Mouse (Mus musculus) ES-E14 (cell line): ENCODE measurements at regions not wholly inside any gene's neighbourhood (a gene's known extent, or its start where the extent isn't known, plus 50 kb on each side); places are given as distances from the start of the nearest gene placed in this dataset.
"Not testable (repeated sequence)": the region's sequence is repeated elsewhere in the genome, so short reads cannot be mapped to it uniquely, and the experiment has no call there.

Experiments
- DNase-seq: peaks from one replicate; pipeline ENCODE4 v3.0.0-alpha.2; 2013; ENCODE audit warnings: low read depth, low spot score
- H3K27ac ChIP-seq: 2 replicates; pipeline ENCODE4 v1.5.1; 2012; ENCODE audit warnings: low read depth, mild to moderate bottlenecking, low read length, moderate library complexity, mixed read lengths; ENCODE audit not compliant: poor library complexity, insufficient read depth, severe bottlenecking
- H3K36me3 ChIP-seq: 2 replicates; pipeline ENCODE4 v1.6.1; 2012; ENCODE audit warnings: mild to moderate bottlenecking, low read length, moderate library complexity, mixed read lengths; ENCODE audit not compliant: control insufficient read depth, poor library complexity, insufficient read depth, severe bottlenecking
- H3K4me1 ChIP-seq, 2 experiments: fragments of 150-350 bp in 1 of 2; sonication (generic) in 1 of 2; 2 replicates each; pipeline ENCODE4 v1.6.1; 2012; ENCODE audit warnings: low read length in 2 of 2, mild to moderate bottlenecking in 1 of 2, mixed read lengths in 1 of 2; ENCODE audit not compliant: control insufficient read depth in 2 of 2, insufficient read depth in 2 of 2, poor library complexity in 1 of 2
- H3K4me3 ChIP-seq, 2 experiments: fragments of 150-350 bp in 1 of 2; sonication (generic) in 1 of 2; 2 replicates each; pipeline ENCODE4 v1.5.1; 2012; ENCODE audit warnings: low read length in 2 of 2, low read depth in 1 of 2, mild to moderate bottlenecking in 1 of 2, mixed read lengths in 1 of 2; ENCODE audit not compliant: insufficient read depth in 1 of 2, poor library complexity in 1 of 2, severe bottlenecking in 1 of 2
- H3K9ac ChIP-seq: 2 replicates; pipeline ENCODE4 v1.6.1; 2012; ENCODE audit warnings: low read depth, mild to moderate bottlenecking, low read length, mixed read lengths; ENCODE audit not compliant: poor library complexity, insufficient read depth, severe bottlenecking
- H3K9me3 ChIP-seq: fragments of 150-350 bp; sonication (generic); 2 replicates; pipeline ENCODE4 v1.6.1; 2012; ENCODE audit warnings: low read depth, mild to moderate bottlenecking, low read length; ENCODE audit not compliant: control insufficient read depth, insufficient read depth
- CHD2 ChIP-seq: IDR thresholded peaks from 2 replicates; pipeline ENCODE4 v1.6.1; 2014; ENCODE audit warnings: mild to moderate bottlenecking, low read depth, low read length, inconsistent platforms
- HCFC1 ChIP-seq: IDR thresholded peaks from 2 replicates; pipeline ENCODE4 v1.6.1; 2012; ENCODE audit warnings: low read length, inconsistent platforms, borderline replicate concordance; ENCODE audit not compliant: insufficient read depth
- MAFK ChIP-seq: IDR thresholded peaks from 2 replicates; pipeline ENCODE4 v1.6.1; 2014; ENCODE audit warnings: mild to moderate bottlenecking, low read depth, low read length, inconsistent platforms; ENCODE audit not compliant: insufficient read depth
- ZC3H11A ChIP-seq: IDR thresholded peaks from 2 replicates; pipeline ENCODE4 v1.6.1; 2012; ENCODE audit warnings: low read depth, mild to moderate bottlenecking, inconsistent platforms, low read length, borderline replicate concordance
- ZNF384 ChIP-seq: IDR thresholded peaks from 2 replicates; pipeline ENCODE4 v1.6.1; 2012; ENCODE audit warnings: low read depth, low read length, inconsistent platforms
- in situ Hi-C, 2 experiments: fragments of 600-800 bp; cut with MboI; formaldehyde crosslinking; loops; one replicate each; pipeline ENCODE4 v1.15.1; 2025; ENCODE audit warnings: low sequenced_read_pairs in 2 of 2, inconsistent platforms in 1 of 2; ENCODE audit not compliant: unreplicated experiment in 2 of 2

DNA sequence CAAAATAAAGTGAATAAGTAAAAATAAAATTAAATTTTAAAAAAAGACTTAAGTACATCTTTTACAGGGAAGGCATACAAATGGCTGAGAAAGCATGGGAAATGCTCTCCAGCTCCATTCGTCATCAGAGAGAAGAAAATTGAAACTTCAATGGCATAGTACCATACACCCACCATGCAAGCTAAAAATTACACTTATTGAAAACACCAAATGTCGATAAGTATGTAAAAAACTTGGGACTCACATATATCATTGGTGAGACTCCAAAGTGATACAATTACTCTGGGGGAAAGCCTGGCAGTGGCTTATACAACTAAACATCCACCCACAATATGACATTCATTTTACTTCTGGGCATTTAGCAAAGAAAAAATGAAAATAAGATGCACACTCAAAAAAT is 1025.7 kb downstream of the Poteg start:
- Histone ChIP-seq H3K9me3 (no peaks in the 10 kb centered on the region), H3K27ac (no peak overlapping the region), H3K36me3 (no peaks in the 10 kb centered on the region), H3K9ac (no peak overlapping the region), H3K4me1 (no peaks in the 10 kb centered on the region), H3K4me3 (no peak overlapping the region)
- no peak for DNase-seq
- TF ChIP-seq CHD2 = no peak
- in situ Hi-C loops = no loop called here

DNA sequence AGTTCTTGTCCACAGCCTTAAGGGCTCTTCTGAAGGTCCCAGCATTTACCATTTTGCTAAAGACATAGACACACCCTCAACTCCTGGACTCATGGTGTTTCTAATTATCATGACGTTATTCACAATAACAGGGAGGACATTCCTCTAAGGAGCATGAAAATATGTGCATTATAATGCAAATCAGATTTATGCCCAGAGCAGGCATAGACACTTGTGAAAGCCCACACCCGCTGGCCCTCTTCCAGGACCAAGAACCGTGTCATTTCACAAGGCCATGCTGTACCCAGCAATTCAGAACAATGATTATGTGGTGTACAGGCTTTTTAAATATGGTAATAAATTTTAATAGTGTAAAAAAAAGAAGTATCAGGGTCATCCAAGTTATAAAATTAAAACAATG is 1040.4 kb downstream of the Poteg start:
- H3K4me3 ChIP-seq = no peak overlapping the region

DNA sequence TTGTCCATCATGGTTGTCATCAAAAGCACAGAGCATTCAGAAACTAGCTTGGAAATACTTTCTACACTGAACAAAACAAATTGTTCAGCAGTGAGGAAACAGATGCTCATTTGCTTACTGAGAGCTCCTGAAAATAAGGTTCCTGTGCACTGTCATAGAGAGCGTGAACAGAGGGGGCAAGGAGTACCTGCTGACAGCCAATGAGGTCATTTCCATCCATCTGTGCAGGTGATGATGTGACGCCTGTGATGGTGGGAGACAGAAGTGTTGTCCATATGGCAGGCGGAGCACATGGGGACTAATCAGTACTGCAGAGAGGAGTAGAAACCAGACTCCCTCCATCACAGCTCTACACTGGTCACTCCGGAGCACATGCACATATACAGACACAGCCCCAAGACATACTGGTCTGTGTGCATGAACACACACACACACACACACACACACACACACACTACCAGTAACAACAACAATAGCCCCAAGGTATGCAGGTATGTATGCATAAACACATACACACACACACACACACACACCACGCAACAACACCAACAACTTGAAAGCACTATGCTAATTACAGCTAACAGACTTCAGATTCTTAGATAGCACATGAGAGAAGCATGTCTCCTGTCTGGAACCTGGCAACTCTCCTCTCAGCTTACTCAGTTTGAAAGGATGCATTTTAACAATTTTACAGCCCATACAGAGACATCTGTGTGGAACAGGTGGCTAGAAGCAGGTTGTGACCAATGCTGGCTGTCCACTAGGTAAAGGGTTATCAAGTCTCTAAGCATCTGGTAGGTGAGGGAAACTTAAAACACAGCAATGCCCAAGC is 1056.2 kb downstream of the Poteg start:
- H3K4me3 ChIP-seq = no peak overlapping the region
- H3K4me1 ChIP-seq = no peaks in the 10 kb centered on the region
- no peak overlapping the region for H3K9ac ChIP-seq
- in situ Hi-C loops = no loop called here
- H3K27ac ChIP-seq = no peak overlapping the region
- TF ChIP-seq ZNF384 (no peak), HCFC1 (no peak), MAFK (no peak), CHD2 (no peak), ZC3H11A (no peak)
- H3K9me3 ChIP-seq = no peaks in the 10 kb centered on the region
- no peaks in the 10 kb centered on the region for H3K36me3 ChIP-seq
- DNase-seq = no peak

More for the DNA sequence above, 1040.4 kb downstream of the Poteg start:
- in situ Hi-C loops = no loop called here
- no peak for DNase-seq
- no peak overlapping the region for H3K9ac ChIP-seq
- H3K9me3 ChIP-seq = no peaks in the 10 kb centered on the region
- H3K27ac ChIP-seq = no peak overlapping the region
- H3K36me3 ChIP-seq = no peaks in the 10 kb centered on the region
- no peaks in the 10 kb centered on the region for H3K4me1 ChIP-seq
- TF ChIP-seq ZNF384 = no peak
- TF ChIP-seq MAFK = no peak
- TF ChIP-seq ZC3H11A = no peak
- TF ChIP-seq CHD2 = no peak
- no peak for TF ChIP-seq HCFC1

DNA sequence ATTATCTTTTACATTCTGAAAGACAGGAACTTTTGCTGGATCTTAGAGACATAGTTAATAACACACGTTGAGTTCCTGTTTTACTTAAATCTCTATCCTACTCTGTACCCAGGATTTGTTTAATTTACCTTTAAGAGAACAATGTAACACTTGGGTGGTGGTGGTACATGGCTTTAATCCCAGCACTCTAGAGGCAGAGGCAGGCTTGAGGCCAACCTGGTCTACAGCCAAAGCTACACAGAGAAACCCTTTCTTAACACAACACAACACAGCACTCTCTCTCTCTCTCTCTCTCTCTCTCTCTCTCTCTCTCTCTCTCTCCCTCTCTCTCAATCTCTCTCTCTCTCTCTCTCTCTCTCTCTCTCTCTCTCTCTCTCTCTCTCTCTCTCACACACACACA is 1076.0 kb downstream of the Poteg start:
- H3K9me3 ChIP-seq, H3K27ac ChIP-seq, in situ Hi-C loops, H3K36me3 ChIP-seq, DNase-seq, H3K4me1 ChIP-seq, H3K4me3 ChIP-seq, H3K9ac ChIP-seq: not testable (repeated sequence)

DNA sequence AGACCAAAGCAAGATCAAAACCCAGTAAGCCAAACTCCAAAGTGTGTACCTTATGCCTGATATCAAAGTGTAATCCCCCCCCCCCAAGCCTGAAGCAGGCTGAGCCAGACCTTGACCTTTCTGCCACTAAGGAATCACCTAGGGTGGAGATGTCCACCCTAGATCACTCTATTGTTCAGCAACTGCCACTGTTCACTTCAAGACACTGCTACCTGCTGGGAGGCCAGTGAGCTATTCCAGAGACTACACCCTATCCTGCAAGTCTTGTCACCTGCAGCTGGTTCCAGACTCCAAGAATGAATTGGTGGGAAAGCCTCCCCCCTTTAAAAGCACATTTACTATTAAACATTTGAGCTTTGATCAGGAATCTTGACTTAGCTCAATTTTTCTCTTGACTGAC is 1099.8 kb downstream of the Poteg start:
- no peak overlapping the region for H3K27ac ChIP-seq
- H3K9ac ChIP-seq = no peak overlapping the region
- no peaks in the 10 kb centered on the region for H3K4me1 ChIP-seq
- H3K4me3 ChIP-seq = no peak overlapping the region
- in situ Hi-C loops = no loop called here
- no peaks in the 10 kb centered on the region for H3K36me3 ChIP-seq
- H3K9me3 ChIP-seq = no peaks in the 10 kb centered on the region
- DNase-seq = no peak
- no peak for TF ChIP-seq ZC3H11A
- no peak for TF ChIP-seq CHD2
